Mouse (Mus musculus): ENCODE data around the gene Wbp1.
A peak's percentile ranks its signal among the peaks of the same experiment; 100 is the strongest.

The Wbp1 gene

GRCm38 (mm10) chr6:83083497-83083896, 37.9 kb downstream of the Wbp1 start:
- DNase-seq (ENCODE audit: low spot score) = no peak

GRCm38 (mm10) chr6:83080210-83080609, 41.1 kb downstream of the Wbp1 start:
- no peak for DNase-seq (ENCODE audit: low spot score)

- DNase-seq (ENCODE audit: low spot score) = peak; percentile 99
These were observed 43.0 kb downstream of the Wbp1 start for GRCm38 (mm10) chr6:83078324-83078858.

GRCm38 (mm10) chr6:83077630-83078323, 43.6 kb downstream of the Wbp1 start, which contains the start of gene Pcgf1:
Gene Pcgf1 (plus strand): TSS chr6:83077869.
- DNase-seq (ENCODE audit: low spot score) = no peak

- no peak for DNase-seq (ENCODE audit: low spot score)
These were observed 46.4 kb downstream of the Wbp1 start for GRCm38 (mm10) chr6:83074979-83075378.

- DNase-seq (ENCODE audit: low spot score) = no peak
These were observed 50.1 kb downstream of the Wbp1 start for GRCm38 (mm10) chr6:83071220-83071619.

GRCm38 (mm10) chr6:83070311-83071219, 50.8 kb downstream of the Wbp1 start:
- no peak for DNase-seq (ENCODE audit: low spot score)

GRCm38 (mm10) chr6:83070247-83070310, 51.3 kb downstream of the Wbp1 start, which contains the start of gene Tlx2:
Gene Tlx2 (minus strand): TSS chr6:83070293.
- no peak for DNase-seq (ENCODE audit: low spot score)

GRCm38 (mm10) chr6:83069488-83070246, 51.7 kb downstream of the Wbp1 start:
- no peak for DNase-seq (ENCODE audit: low spot score)
